Mouse (Mus musculus): ENCODE data around the gene Rnf19b. TPM values are rescaled to one million over a fixed set of nuclear protein-coding genes. Genes with fewer than 3 reads are reported as not detected.

Gene Rnf19b
- polyA plus RNA-seq, 1 experiment from 2014 or later, result 5.6 TPM

GRCm38 (mm10) chr4:129020454-129020853 is 37.6 kb upstream of the Rnf19b start:
- Histone ChIP-seq H3K4me1 (ENCODE audit: control insufficient read depth, insufficient read depth, low read length) (peaks cover 9% of the 10 kb centered on the region), H3K9ac (ENCODE audit: low read depth, low read length) (no peak overlapping the region), H3K36me3 (ENCODE audit: control insufficient read depth, insufficient read depth, low read length) (no peaks in the 10 kb centered on the region), H3K4me3 (ENCODE audit: low read length) (no peak overlapping the region), H3K27ac (ENCODE audit: low read length) (no peak overlapping the region), H3K27me3 (replicated peaks; ENCODE audit: control insufficient read depth, insufficient read depth, low read length) (no peaks in the 10 kb centered on the region), H3K9me3 (ENCODE audit: control insufficient read depth, low read length) (no peaks in the 10 kb centered on the region), H3K4me2 (ENCODE audit: low read depth, low read length) (no peak overlapping the region)
- 49% methylated on average over 6 of the region's 6 CpGs for WGBS
- ATAC-seq, result peak; percentile 22; the same call in 1 of the 2 replicates

GRCm38 (mm10) chr4:129021426-129021825 is 36.6 kb upstream of the Rnf19b start:
- H3K9me3 ChIP-seq (ENCODE audit: control insufficient read depth, low read length), result no peaks in the 10 kb centered on the region
- H3K9ac ChIP-seq (ENCODE audit: low read depth, low read length), result no peak overlapping the region
- no peaks in the 10 kb centered on the region for H3K36me3 ChIP-seq (ENCODE audit: control insufficient read depth, insufficient read depth, low read length)
- 91% methylated on average over 3 of the region's 3 CpGs for WGBS
- H3K27me3 ChIP-seq (replicated peaks; ENCODE audit: control insufficient read depth, insufficient read depth, low read length), result no peaks in the 10 kb centered on the region
- no peak overlapping the region for H3K4me3 ChIP-seq (ENCODE audit: low read length)
- no peak for ATAC-seq
- no peak overlapping the region for H3K4me2 ChIP-seq (ENCODE audit: low read depth, low read length)
- H3K27ac ChIP-seq (ENCODE audit: low read length), result no peak overlapping the region
- H3K4me1 ChIP-seq (ENCODE audit: control insufficient read depth, insufficient read depth, low read length), result peaks cover 9% of the 10 kb centered on the region

GRCm38 (mm10) chr4:129021886-129022285 is 36.2 kb upstream of the Rnf19b start:
- Histone ChIP-seq H3K9me3 (ENCODE audit: control insufficient read depth, low read length) (no peaks in the 10 kb centered on the region), H3K27me3 (replicated peaks; ENCODE audit: control insufficient read depth, insufficient read depth, low read length) (no peaks in the 10 kb centered on the region), H3K27ac (ENCODE audit: low read length) (no peak overlapping the region), H3K4me1 (ENCODE audit: control insufficient read depth, insufficient read depth, low read length) (peaks cover 9% of the 10 kb centered on the region), H3K9ac (ENCODE audit: low read depth, low read length) (no peak overlapping the region), H3K4me3 (ENCODE audit: low read length) (no peak overlapping the region), H3K36me3 (ENCODE audit: control insufficient read depth, insufficient read depth, low read length) (no peaks in the 10 kb centered on the region), H3K4me2 (ENCODE audit: low read depth, low read length) (no peak overlapping the region)
- 84% methylated on average over 4 of the region's 4 CpGs for WGBS
- ATAC-seq, result no peak

- no peak overlapping the region for H3K9ac ChIP-seq (ENCODE audit: low read depth, low read length)
- WGBS, result 80% methylated on average over 6 of the region's 6 CpGs
- H3K36me3 ChIP-seq (ENCODE audit: control insufficient read depth, insufficient read depth, low read length), result no peaks in the 10 kb centered on the region
- no peaks in the 10 kb centered on the region for H3K27me3 ChIP-seq (replicated peaks; ENCODE audit: control insufficient read depth, insufficient read depth, low read length)
- no peak overlapping the region for H3K4me3 ChIP-seq (ENCODE audit: low read length)
- no peaks in the 10 kb centered on the region for H3K9me3 ChIP-seq (ENCODE audit: control insufficient read depth, low read length)
- H3K4me2 ChIP-seq (ENCODE audit: low read depth, low read length), result no peak overlapping the region
- ATAC-seq, result no peak
- H3K4me1 ChIP-seq (ENCODE audit: control insufficient read depth, insufficient read depth, low read length), result peaks cover 9% of the 10 kb centered on the region
- no peak overlapping the region for H3K27ac ChIP-seq (ENCODE audit: low read length)
These were observed 34.2 kb upstream of the Rnf19b start for GRCm38 (mm10) chr4:129023884-129024283.

GRCm38 (mm10) chr4:129024775-129025174 is 33.3 kb upstream of the Rnf19b start:
- Histone ChIP-seq H3K27me3 (replicated peaks; ENCODE audit: control insufficient read depth, insufficient read depth, low read length) (no peaks in the 10 kb centered on the region), H3K4me1 (ENCODE audit: control insufficient read depth, insufficient read depth, low read length) (peaks cover 9% of the 10 kb centered on the region), H3K4me3 (ENCODE audit: low read length) (no peak overlapping the region), H3K27ac (ENCODE audit: low read length) (peak overlapping the region; percentile 75), H3K9ac (ENCODE audit: low read depth, low read length) (no peak overlapping the region), H3K9me3 (ENCODE audit: control insufficient read depth, low read length) (no peaks in the 10 kb centered on the region), H3K4me2 (ENCODE audit: low read depth, low read length) (no peak overlapping the region), H3K36me3 (ENCODE audit: control insufficient read depth, insufficient read depth, low read length) (no peaks in the 10 kb centered on the region)
- ATAC-seq, result peak; percentile 95
- 25% methylated on average over 6 of the region's 6 CpGs for WGBS

- no peaks in the 10 kb centered on the region for H3K36me3 ChIP-seq (ENCODE audit: control insufficient read depth, insufficient read depth, low read length)
- ATAC-seq, result no peak
- no peak overlapping the region for H3K4me2 ChIP-seq (ENCODE audit: low read depth, low read length)
- no peaks in the 10 kb centered on the region for H3K9me3 ChIP-seq (ENCODE audit: control insufficient read depth, low read length)
- H3K27me3 ChIP-seq (replicated peaks; ENCODE audit: control insufficient read depth, insufficient read depth, low read length), result no peaks in the 10 kb centered on the region
- 95% methylated on average over 3 of the region's 3 CpGs for WGBS
- H3K4me3 ChIP-seq (ENCODE audit: low read length), result no peak overlapping the region
- H3K4me1 ChIP-seq (ENCODE audit: control insufficient read depth, insufficient read depth, low read length), result peaks cover 9% of the 10 kb centered on the region
- H3K27ac ChIP-seq (ENCODE audit: low read length), result no peak overlapping the region
- no peak overlapping the region for H3K9ac ChIP-seq (ENCODE audit: low read depth, low read length)
These were observed 32.4 kb upstream of the Rnf19b start for GRCm38 (mm10) chr4:129025707-129026106.

- no peak for ATAC-seq
- no peak overlapping the region for H3K4me2 ChIP-seq (ENCODE audit: low read depth, low read length)
- no peak overlapping the region for H3K4me3 ChIP-seq (ENCODE audit: low read length)
- no peaks in the 10 kb centered on the region for H3K9me3 ChIP-seq (ENCODE audit: control insufficient read depth, low read length)
- H3K36me3 ChIP-seq (ENCODE audit: control insufficient read depth, insufficient read depth, low read length), result no peaks in the 10 kb centered on the region
- peaks cover 27% of the 10 kb centered on the region for H3K4me1 ChIP-seq (ENCODE audit: control insufficient read depth, insufficient read depth, low read length)
- no peaks in the 10 kb centered on the region for H3K27me3 ChIP-seq (replicated peaks; ENCODE audit: control insufficient read depth, insufficient read depth, low read length)
- H3K9ac ChIP-seq (ENCODE audit: low read depth, low read length), result no peak overlapping the region
- no peak overlapping the region for H3K27ac ChIP-seq (ENCODE audit: low read length)
- WGBS, result 86% methylated on average over 4 of the region's 4 CpGs
These were observed 27.3 kb upstream of the Rnf19b start for GRCm38 (mm10) chr4:129030746-129031145.

- ATAC-seq, result no peak
- Histone ChIP-seq H3K27ac (ENCODE audit: low read length) (no peak overlapping the region), H3K4me2 (ENCODE audit: low read depth, low read length) (no peak overlapping the region), H3K9me3 (ENCODE audit: control insufficient read depth, low read length) (no peaks in the 10 kb centered on the region), H3K4me3 (ENCODE audit: low read length) (no peak overlapping the region), H3K9ac (ENCODE audit: low read depth, low read length) (no peak overlapping the region), H3K4me1 (ENCODE audit: control insufficient read depth, insufficient read depth, low read length) (peaks cover 30% of the 10 kb centered on the region), H3K36me3 (ENCODE audit: control insufficient read depth, insufficient read depth, low read length) (no peaks in the 10 kb centered on the region), H3K27me3 (replicated peaks; ENCODE audit: control insufficient read depth, insufficient read depth, low read length) (no peaks in the 10 kb centered on the region)
- 82% methylated on average over 8 of the region's 8 CpGs for WGBS
These were observed 26.6 kb upstream of the Rnf19b start for GRCm38 (mm10) chr4:129031408-129031965.

- no peak for ATAC-seq
- Histone ChIP-seq H3K27me3 (replicated peaks; ENCODE audit: control insufficient read depth, insufficient read depth, low read length) (no peaks in the 10 kb centered on the region), H3K4me2 (ENCODE audit: low read depth, low read length) (peak overlapping the region; percentile 42; the same call in 1 of the 2 replicates), H3K27ac (ENCODE audit: low read length) (peak overlapping the region; percentile 53), H3K4me1 (ENCODE audit: control insufficient read depth, insufficient read depth, low read length) (peaks cover 30% of the 10 kb centered on the region), H3K9me3 (ENCODE audit: control insufficient read depth, low read length) (no peaks in the 10 kb centered on the region), H3K36me3 (ENCODE audit: control insufficient read depth, insufficient read depth, low read length) (no peaks in the 10 kb centered on the region), H3K9ac (ENCODE audit: low read depth, low read length) (peak overlapping the region; percentile 37; the same call in 1 of the 2 replicates), H3K4me3 (ENCODE audit: low read length) (no peak overlapping the region)
- WGBS, result 68% methylated on average over 11 of the region's 11 CpGs
These were observed 25.7 kb upstream of the Rnf19b start for GRCm38 (mm10) chr4:129032133-129032962.

All from intestine, embryonic 16.5 days (tissue).